Mouse (Mus musculus) cortical plate, adult 2 months (tissue): Measurements from ENCODE around the gene Rab44.

Source experiments
- CTCF ChIP-seq: fragments of 200-500 bp; IDR thresholded peaks from 2 replicates; pipeline ENCODE4 v1.5.1; 2011; ENCODE audit warnings: mild to moderate bottlenecking, control low read depth, low read length; ENCODE audit not compliant: insufficient read depth; ENCODE audit errors: extremely low read depth
- POLR2A ChIP-seq: fragments of 200-500 bp; IDR thresholded peaks from 2 replicates; pipeline ENCODE4 v1.6.1; 2011; ENCODE audit warnings: mild to moderate bottlenecking, low read length, control low read depth; ENCODE audit not compliant: insufficient read depth; ENCODE audit errors: extremely low read depth

DNA sequence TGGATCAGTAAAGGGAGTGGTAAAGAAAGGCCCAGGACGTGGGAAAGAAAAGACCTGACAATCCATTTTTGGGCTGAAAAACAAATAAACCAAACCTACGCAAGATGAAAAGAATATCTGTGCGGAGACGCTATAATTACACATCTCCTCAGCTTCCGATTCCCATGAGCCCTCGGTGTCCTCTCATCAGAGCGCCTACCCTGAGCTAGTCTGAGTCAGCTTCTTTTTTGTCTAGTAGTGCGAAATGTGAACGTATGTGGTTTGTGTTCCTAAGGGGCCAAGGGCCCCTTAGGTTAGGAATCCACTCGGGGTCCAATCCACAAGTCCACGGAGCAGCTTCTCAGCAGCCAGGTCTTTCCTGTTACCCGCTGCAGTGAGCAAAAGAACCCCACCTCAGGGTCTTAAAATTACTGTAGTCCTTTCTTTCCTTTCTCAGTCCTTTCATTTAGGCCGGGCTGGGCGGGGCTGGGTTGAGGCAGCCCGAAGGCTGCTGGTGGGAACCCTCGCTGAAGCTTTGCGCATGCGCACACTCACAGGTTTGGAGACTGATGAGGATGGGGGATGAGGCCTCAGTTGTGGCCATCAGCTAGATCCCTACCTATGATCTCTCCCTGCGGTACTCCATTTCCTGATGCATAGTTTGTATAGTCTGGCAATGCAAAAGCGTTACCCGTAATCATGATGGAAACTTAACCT, 48.6 kb upstream of the Rab44 start:
- TF ChIP-seq POLR2A (no peak), CTCF (no peak)
